Mouse (Mus musculus): ENCODE data around the gene Copa.

Copa gene

GRCm38 (mm10) chr1:172099325-172100033, 17.1 kb downstream of the Copa start:
- Histone ChIP-seq H3K4me1 (replicated peaks; ENCODE audit: low read depth, low read length) (peaks cover under 1% of the 10 kb centered on the region; the same call in 1 of the 2 replicates), H3K9me3 (ENCODE audit: low read length) (no peaks in the 10 kb centered on the region), H3K4me3 (replicated peaks; ENCODE audit: low read length) (no peak overlapping the region), H3K27me3 (ENCODE audit: insufficient read depth, low read length) (no peaks in the 10 kb centered on the region), H3K36me3 (ENCODE audit: insufficient read depth, low read length) (peaks cover 75% of the 10 kb centered on the region)
- TF ChIP-seq NANOG (IDR thresholded peaks at IDR 0.05; ENCODE audit: borderline replicate concordance, low read length) = no peak

- TF ChIP-seq NANOG (IDR thresholded peaks at IDR 0.05; ENCODE audit: borderline replicate concordance, low read length) = no peak
- TF ChIP-seq CTCF (conservative IDR thresholded peaks at IDR 0.05; ENCODE audit: low read length) = no peak
- no peak for TF ChIP-seq POU5F1 (IDR thresholded peaks at IDR 0.05; ENCODE audit: borderline replicate concordance, low read length)
- Histone ChIP-seq H3K4me1 (replicated peaks; ENCODE audit: low read depth, low read length) (peaks cover 11% of the 10 kb centered on the region; the same call in 1 of the 2 replicates), H3K27me3 (ENCODE audit: insufficient read depth, low read length) (no peaks in the 10 kb centered on the region), H3K4me3 (replicated peaks; ENCODE audit: low read length) (no peak overlapping the region), H3K9me3 (ENCODE audit: low read length) (no peaks in the 10 kb centered on the region), H3K36me3 (ENCODE audit: insufficient read depth, low read length) (peaks cover 91% of the 10 kb centered on the region)
These were observed 21.3 kb downstream of the Copa start for GRCm38 (mm10) chr1:172103619-172104018.

GRCm38 (mm10) chr1:172105101-172105500, 22.8 kb downstream of the Copa start:
- no peak overlapping the region for H3K4me3 ChIP-seq (replicated peaks; ENCODE audit: low read length)
- H3K36me3 ChIP-seq (ENCODE audit: insufficient read depth, low read length) = peaks cover 95% of the 10 kb centered on the region
- peaks cover 11% of the 10 kb centered on the region; the same call in 1 of the 2 replicates for H3K4me1 ChIP-seq (replicated peaks; ENCODE audit: low read depth, low read length)
- TF ChIP-seq CTCF (conservative IDR thresholded peaks at IDR 0.05; ENCODE audit: low read length) (no peak), POU5F1 (IDR thresholded peaks at IDR 0.05; ENCODE audit: borderline replicate concordance, low read length) (no peak)
- no peaks in the 10 kb centered on the region for H3K9me3 ChIP-seq (ENCODE audit: low read length)
- no peaks in the 10 kb centered on the region for H3K27me3 ChIP-seq (ENCODE audit: insufficient read depth, low read length)

GRCm38 (mm10) chr1:172107777-172108477, 25.6 kb downstream of the Copa start:
- no peak overlapping the region for H3K4me3 ChIP-seq (replicated peaks; ENCODE audit: low read length)
- H3K4me1 ChIP-seq (replicated peaks; ENCODE audit: low read depth, low read length) = peaks cover 11% of the 10 kb centered on the region; the same call in 1 of the 2 replicates
- H3K27me3 ChIP-seq (ENCODE audit: insufficient read depth, low read length) = no peaks in the 10 kb centered on the region

GRCm38 (mm10) chr1:172116948-172117347, 34.6 kb downstream of the Copa start:
- no peaks in the 10 kb centered on the region for H3K27me3 ChIP-seq (ENCODE audit: insufficient read depth, low read length)
- no peak overlapping the region for H3K4me3 ChIP-seq (replicated peaks; ENCODE audit: low read length)
- 0 out of 2 replicates have a peak, but pooled peaks cover 3% of the 10 kb centered on the region for H3K4me1 ChIP-seq (replicated peaks; ENCODE audit: low read depth, low read length)
- peaks cover 98% of the 10 kb centered on the region for H3K36me3 ChIP-seq (ENCODE audit: insufficient read depth, low read length)
- H3K9me3 ChIP-seq (ENCODE audit: low read length) = no peaks in the 10 kb centered on the region
- no peak for TF ChIP-seq POU5F1 (IDR thresholded peaks at IDR 0.05; ENCODE audit: borderline replicate concordance, low read length)
- no peak for TF ChIP-seq NANOG (IDR thresholded peaks at IDR 0.05; ENCODE audit: borderline replicate concordance, low read length)
- no peak for TF ChIP-seq CTCF (conservative IDR thresholded peaks at IDR 0.05; ENCODE audit: low read length)

More at GRCm38 (mm10) chr1:172107777-172108477, 25.6 kb downstream of the Copa start:
- Histone ChIP-seq H3K9me3 (ENCODE audit: low read length) (no peaks in the 10 kb centered on the region), H3K36me3 (ENCODE audit: insufficient read depth, low read length) (peaks cover 95% of the 10 kb centered on the region)
- TF ChIP-seq POU5F1 (IDR thresholded peaks at IDR 0.05; ENCODE audit: borderline replicate concordance, low read length) = no peak
- no peak for TF ChIP-seq NANOG (IDR thresholded peaks at IDR 0.05; ENCODE audit: borderline replicate concordance, low read length)
- no peak for TF ChIP-seq CTCF (conservative IDR thresholded peaks at IDR 0.05; ENCODE audit: low read length)

- Histone ChIP-seq H3K4me3 (replicated peaks; ENCODE audit: low read length) (no peak overlapping the region), H3K4me1 (replicated peaks; ENCODE audit: low read depth, low read length) (0 out of 2 replicates have a peak, but pooled peaks cover 3% of the 10 kb centered on the region), H3K9me3 (ENCODE audit: low read length) (no peaks in the 10 kb centered on the region), H3K36me3 (ENCODE audit: insufficient read depth, low read length) (peaks cover 93% of the 10 kb centered on the region), H3K27me3 (ENCODE audit: insufficient read depth, low read length) (no peaks in the 10 kb centered on the region)
- no peak for TF ChIP-seq CTCF (conservative IDR thresholded peaks at IDR 0.05; ENCODE audit: low read length)
- TF ChIP-seq NANOG (IDR thresholded peaks at IDR 0.05; ENCODE audit: borderline replicate concordance, low read length) = no peak
- no peak for TF ChIP-seq POU5F1 (IDR thresholded peaks at IDR 0.05; ENCODE audit: borderline replicate concordance, low read length)
These were observed 36.8 kb downstream of the Copa start for GRCm38 (mm10) chr1:172119100-172119499.

GRCm38 (mm10) chr1:172119720-172120119, 37.4 kb downstream of the Copa start:
- Histone ChIP-seq H3K27me3 (ENCODE audit: insufficient read depth, low read length) (no peaks in the 10 kb centered on the region), H3K4me3 (replicated peaks; ENCODE audit: low read length) (no peak overlapping the region), H3K4me1 (replicated peaks; ENCODE audit: low read depth, low read length) (0 out of 2 replicates have a peak, but pooled peaks cover 3% of the 10 kb centered on the region), H3K9me3 (ENCODE audit: low read length) (no peaks in the 10 kb centered on the region), H3K36me3 (ENCODE audit: insufficient read depth, low read length) (peaks cover 87% of the 10 kb centered on the region)
- TF ChIP-seq NANOG (IDR thresholded peaks at IDR 0.05; ENCODE audit: borderline replicate concordance, low read length) (no peak), CTCF (conservative IDR thresholded peaks at IDR 0.05; ENCODE audit: low read length) (peak; percentile 82)

GRCm38 (mm10) chr1:172122671-172123070, 40.3 kb downstream of the Copa start:
- TF ChIP-seq CTCF (conservative IDR thresholded peaks at IDR 0.05; ENCODE audit: low read length) = no peak
- TF ChIP-seq NANOG (IDR thresholded peaks at IDR 0.05; ENCODE audit: borderline replicate concordance, low read length) = no peak
- no peak for TF ChIP-seq POU5F1 (IDR thresholded peaks at IDR 0.05; ENCODE audit: borderline replicate concordance, low read length)
- H3K36me3 ChIP-seq (ENCODE audit: insufficient read depth, low read length) = peaks cover 57% of the 10 kb centered on the region
- H3K27me3 ChIP-seq (ENCODE audit: insufficient read depth, low read length) = no peaks in the 10 kb centered on the region
- H3K4me1 ChIP-seq (replicated peaks; ENCODE audit: low read depth, low read length) = peaks cover 11% of the 10 kb centered on the region
- no peaks in the 10 kb centered on the region for H3K9me3 ChIP-seq (ENCODE audit: low read length)
- H3K4me3 ChIP-seq (replicated peaks; ENCODE audit: low read length) = no peak overlapping the region

Data from E14TG2a.4 (cell line).